Mouse (Mus musculus): ENCODE data around the gene Robo1. TPM values are rescaled to one million over a fixed set of nuclear protein-coding genes. Genes with fewer than 3 reads are reported as not detected.

Gene Robo1
- polyA plus RNA-seq (2012; rRNA removed): 63.8 and 64.1 TPM in 2 replicates

DNA sequence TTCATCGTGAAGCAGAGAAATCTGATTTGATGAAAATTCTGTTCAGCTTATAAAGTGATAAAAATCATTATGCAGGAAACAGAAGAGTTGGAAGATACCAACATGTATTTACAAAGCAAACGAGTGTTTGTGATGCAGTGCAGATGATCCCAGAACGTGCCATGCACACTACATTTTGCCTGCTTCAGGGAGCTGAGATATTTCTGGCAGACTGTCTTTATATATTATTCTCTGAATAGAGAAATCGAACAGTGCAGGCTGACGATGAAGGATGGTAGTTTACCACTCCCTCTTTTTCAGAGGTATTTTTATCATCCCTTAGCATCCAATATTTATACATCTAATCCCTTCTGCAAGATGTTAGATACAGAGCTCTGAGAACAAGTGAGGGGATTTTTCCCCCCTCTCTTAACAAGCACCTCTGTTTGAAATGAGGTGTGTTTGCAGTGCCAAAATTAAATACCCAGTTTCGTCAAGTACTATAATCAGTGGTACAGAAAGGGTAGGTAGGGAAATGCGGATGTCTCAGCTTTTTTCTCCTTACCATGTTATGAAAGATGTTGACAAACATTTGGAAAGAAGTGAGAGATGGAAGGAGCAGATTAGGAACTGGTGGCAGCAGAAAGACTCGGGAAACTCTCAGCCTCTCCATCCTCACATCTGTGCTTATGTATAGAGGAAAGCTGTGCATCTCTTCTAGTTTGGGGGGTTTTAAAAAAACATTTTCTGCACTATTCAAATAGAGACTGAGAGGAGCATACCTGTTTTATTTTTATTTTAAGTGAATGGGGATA lies at the start of gene Robo1:
Robo1 (plus strand) TSS at position 770 of the 794 bp plus-strand sequence.

Data from central nervous system, embryonic 14 days (tissue).